Mouse (Mus musculus): ENCODE results near the gene Fam167b. TPM values are rescaled to one million over a fixed set of nuclear protein-coding genes. Genes with fewer than 3 reads are reported as not detected.

The Fam167b gene
- 0.36 TPM for polyA plus RNA-seq (2017; shearing (Covaris generic))

DNA sequence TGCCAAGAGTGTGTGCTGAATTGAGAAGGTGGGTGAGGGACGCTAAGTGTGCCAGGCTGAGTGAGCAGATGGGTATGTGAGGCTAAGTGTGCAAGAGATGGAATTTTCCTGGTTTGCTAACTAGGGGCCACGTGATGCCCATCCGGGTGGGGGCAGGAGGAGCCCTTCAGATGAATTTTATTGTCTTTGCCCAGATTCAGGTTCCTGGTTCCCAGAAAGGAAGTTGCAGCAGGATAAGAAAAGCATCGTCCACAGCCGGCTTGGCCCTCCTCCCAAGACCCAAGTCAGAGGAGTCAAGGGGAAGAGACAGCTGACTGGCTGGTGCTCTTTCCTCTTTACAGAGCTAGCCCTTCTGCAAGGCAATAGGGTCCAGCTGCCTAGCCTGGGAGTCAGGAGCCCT is at the start of gene Fam167b:
Gene Fam167b (minus strand): TSS at position 84 of the 400 bp plus-strand sequence.

DNA sequence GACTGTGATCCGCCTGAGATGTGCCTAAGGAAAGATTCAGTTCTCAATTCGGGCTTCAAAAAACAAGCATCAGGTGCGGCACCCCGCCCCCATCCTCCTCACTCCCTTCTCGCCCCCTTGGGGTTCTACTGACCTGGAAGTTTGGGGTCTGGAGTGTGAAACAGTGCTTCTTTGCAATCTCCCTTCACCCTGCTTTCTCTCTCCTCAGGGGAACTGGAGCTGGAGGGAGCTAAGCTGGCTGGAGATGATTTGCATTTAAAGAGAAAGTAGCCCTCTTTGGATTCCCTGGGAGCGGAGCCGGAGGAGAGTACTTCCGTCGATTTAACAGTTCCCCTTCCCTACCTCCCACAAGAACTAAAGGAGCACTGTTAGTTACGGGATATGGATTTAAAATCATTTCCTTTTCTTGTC is 45.3 kb upstream of the Fam167b start, which contains the start of gene Ccdc28b:
Gene Ccdc28b (minus strand): TSS at position 267 of the 411 bp plus-strand sequence.

DNA sequence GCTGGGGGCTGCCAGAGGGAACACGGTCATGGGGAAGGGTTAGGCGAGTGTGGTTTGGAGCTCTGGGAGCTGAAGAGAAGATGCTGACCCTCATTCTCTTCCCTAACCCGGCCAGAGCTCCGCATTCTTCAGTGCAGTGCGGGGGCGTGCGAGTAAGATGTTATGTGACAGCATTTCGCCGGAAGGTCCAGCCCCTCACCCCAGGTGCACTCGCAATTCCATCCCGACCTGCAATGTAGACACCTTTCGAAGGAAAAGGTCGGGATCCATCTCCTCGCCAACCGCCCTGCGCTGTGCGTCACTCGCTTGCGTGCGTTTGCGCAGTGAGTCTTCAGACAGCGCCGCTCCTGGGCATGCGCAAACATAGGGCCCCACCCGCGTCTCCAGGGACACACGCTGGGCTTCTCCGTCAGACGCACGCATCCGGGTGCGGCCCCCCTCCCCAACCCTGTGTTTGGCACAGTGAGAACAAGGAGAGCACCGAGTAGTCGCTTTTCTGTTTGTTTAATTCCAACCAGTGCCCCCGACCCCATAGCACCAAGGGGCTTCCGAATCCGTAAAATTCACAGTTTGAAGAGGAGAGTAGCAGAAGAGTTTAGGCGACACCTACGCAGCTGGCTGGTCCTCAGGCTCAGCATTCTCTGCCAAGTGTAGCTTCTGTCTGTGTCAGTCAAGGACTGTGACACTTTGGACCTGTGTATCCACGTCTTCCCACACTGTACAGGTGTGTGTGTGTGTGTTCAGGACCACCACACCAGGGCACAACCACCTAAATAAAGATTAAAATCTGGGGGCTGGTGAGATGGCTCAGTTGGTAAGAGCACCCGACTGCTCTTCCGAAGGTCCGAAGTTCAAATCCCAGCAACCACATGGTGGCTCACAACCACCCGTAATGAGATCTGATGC is 40.7 kb upstream of the Fam167b start, which contains the start of gene Iqcc:
Gene Iqcc (minus strand): TSS at position 314 of the 906 bp plus-strand sequence.

DNA sequence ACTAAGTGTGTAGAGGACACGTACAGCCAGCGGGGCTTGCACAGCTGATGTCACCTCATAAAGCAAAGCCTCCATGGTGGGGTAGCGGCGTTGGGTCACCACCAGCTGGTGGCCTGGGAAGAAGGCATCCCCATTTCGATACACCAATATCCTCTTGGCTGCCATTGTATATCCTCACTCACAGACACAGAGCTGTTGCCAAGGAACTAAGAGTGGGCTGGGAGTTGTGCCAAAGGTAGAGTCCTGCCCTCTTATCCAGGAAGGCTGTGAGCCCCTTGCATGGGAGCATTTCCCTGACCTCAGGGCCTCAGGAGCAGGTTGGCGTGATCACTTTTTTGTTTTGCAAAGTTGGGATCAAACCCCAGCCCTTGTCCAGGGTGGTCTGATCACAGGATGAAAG is 35.7 kb upstream of the Fam167b start, which contains the start of gene Dcdc2b:
Gene Dcdc2b (minus strand): TSS at position 165 of the 400 bp plus-strand sequence.

DNA sequence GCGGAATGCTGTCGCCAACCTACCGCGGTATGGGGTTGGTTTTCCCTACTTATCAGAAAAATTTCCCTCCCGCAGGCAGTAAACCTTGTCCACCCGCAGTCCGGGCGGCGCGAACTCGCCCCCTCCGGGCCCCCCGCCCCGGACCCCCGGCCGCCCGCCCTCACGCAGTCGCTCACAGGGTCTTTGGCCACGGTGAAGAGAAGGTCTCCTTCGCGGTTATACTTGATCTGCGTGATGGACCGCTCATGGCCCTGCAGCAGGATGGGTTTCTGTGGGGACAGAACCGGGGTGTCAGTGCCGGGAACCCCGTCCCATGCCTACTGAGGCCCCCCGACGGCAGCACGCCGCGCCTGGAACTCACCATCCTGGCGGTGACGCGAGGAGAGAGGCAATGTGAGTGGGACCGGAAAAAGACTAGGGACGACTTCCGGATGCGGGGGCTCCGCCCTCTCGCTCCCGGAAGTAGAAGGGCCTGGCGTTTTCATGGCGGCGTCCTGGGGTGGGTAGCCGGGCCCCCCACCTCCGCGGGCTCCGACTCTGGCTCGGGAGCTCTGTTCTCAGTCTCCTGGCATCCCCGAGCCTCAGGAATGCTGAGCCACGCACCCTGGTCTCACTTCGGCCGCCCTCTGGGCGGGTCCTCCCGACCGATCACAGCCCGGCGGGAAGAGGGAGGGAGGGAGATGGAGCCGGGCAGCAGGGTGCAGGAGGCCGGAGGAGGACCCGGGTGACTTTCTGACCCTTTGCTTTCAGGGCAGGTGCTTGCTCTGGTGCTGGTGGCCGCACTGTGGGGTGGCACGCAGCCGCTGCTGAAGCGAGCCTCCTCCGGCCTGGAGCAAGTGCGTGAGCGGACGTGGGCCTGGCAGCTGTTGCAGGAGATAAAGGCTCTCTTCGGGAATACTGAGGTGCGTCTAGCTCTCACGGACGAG is 22.1 kb upstream of the Fam167b start, which contains the start of the genes Eif3i and Tmem234:
Gene Eif3i (minus strand): TSS at position 416 of the 926 bp plus-strand sequence.
Gene Tmem234 (plus strand): TSS at position 436 of the 926 bp plus-strand sequence.

DNA sequence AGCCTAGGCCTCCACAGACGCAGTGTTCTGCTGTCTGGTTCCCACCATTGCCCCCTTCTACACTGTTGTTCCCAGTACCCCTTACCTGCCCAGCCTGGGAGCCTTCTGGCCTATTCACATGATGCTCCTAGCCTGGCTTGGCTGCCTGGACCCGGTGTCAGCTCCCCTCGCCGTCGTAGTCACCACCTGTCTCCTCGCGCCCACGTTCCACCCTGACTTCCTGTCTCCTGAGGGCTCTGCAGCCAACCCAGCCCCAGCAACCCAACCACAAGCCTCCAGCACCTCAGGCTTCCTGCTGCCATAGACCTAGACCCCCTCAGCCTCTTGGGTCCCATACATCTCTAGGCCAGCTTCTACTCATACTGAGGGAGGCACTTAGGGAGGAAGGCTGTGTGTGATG is 4.9 kb downstream of the Fam167b start, which contains the start of gene Lck:
Gene Lck (minus strand): TSS at position 212 of the 400 bp plus-strand sequence.

DNA sequence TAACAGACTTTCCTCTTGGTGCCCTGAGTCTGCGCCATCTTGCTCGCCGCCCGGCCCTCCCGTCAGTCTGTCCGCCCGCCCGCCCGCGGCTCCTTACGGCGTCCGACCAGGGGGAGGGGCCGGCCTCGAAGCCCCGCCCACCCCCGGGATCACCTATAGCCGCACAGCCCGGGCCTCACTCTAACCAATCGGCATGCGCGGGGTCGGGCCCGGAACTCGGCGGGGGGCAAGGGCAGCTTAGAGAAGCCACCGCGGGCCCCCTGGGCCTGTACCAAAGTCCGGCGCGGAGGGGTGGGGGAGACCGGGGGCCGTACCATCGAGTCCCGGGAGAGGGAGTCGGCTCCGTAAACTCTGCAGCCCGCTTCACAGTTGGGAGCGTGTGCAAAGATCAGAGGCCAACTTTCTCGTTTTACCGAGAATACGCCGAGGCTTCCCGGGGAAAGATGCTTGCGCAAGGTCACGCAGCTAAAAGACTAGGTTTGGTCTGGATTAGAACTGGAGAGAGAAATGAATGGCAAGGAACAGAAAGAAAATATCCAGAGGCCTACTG is 35.7 kb downstream of the Fam167b start, which contains the start of gene Hdac1:
Gene Hdac1 (minus strand): TSS at position 122 of the 550 bp plus-strand sequence.

Other genes with a start within 250 kb of the Fam167b start
- 328 TPM for gene Rbbp4, start 243.2 kb downstream of the Fam167b start, polyA plus RNA-seq (2017; shearing (Covaris generic))
- gene Zbtb8os, start 242.9 kb downstream of the Fam167b start, polyA plus RNA-seq (2017; shearing (Covaris generic)): 66.5 TPM
- gene Zbtb8a, start 200.4 kb downstream of the Fam167b start, polyA plus RNA-seq (2017; shearing (Covaris generic)): 9.9 TPM
- 0.36 TPM for gene Zbtb8b, start 137.7 kb downstream of the Fam167b start, polyA plus RNA-seq (2017; shearing (Covaris generic))
- 34.0 TPM for gene Bsdc1, start 117.0 kb downstream of the Fam167b start, polyA plus RNA-seq (2017; shearing (Covaris generic))
- gene Tssk3, start 87.5 kb downstream of the Fam167b start, polyA plus RNA-seq (2017; shearing (Covaris generic)): not detected
- not detected for gene Fam229a, start 87.4 kb downstream of the Fam167b start, polyA plus RNA-seq (2017; shearing (Covaris generic))
- gene Marcksl1, start 65.0 kb downstream of the Fam167b start, polyA plus RNA-seq (2017; shearing (Covaris generic)): 33.6 TPM
- 329 TPM for gene Hdac1, start 35.8 kb downstream of the Fam167b start, polyA plus RNA-seq (2017; shearing (Covaris generic))
- gene Lck, start 4.9 kb downstream of the Fam167b start, polyA plus RNA-seq (2017; shearing (Covaris generic)): 1,521 TPM
- 163 TPM for gene Eif3i, start 22.1 kb upstream of the Fam167b start, polyA plus RNA-seq (2017; shearing (Covaris generic))
- gene Tmem234, start 22.1 kb upstream of the Fam167b start, polyA plus RNA-seq (2017; shearing (Covaris generic)): 227 TPM
- gene Dcdc2b, start 35.7 kb upstream of the Fam167b start, polyA plus RNA-seq (2017; shearing (Covaris generic)): 7.7 TPM
- 41.4 TPM for gene Iqcc, start 40.5 kb upstream of the Fam167b start, polyA plus RNA-seq (2017; shearing (Covaris generic))
- 22.7 TPM for gene Ccdc28b, start 45.4 kb upstream of the Fam167b start, polyA plus RNA-seq (2017; shearing (Covaris generic))
- 66.2 TPM for gene Txlna, start 62.5 kb upstream of the Fam167b start, polyA plus RNA-seq (2017; shearing (Covaris generic))
- gene Kpna6, start 94.2 kb upstream of the Fam167b start, polyA plus RNA-seq (2017; shearing (Covaris generic)): 19.5 TPM
- 19.5 TPM for gene Tmem39b, start 118.3 kb upstream of the Fam167b start, polyA plus RNA-seq (2017; shearing (Covaris generic))
- 181 TPM for gene Khdrbs1, start 163.8 kb upstream of the Fam167b start, polyA plus RNA-seq (2017; shearing (Covaris generic))
- gene Ptp4a2, start 232.7 kb upstream of the Fam167b start, polyA plus RNA-seq (2017; shearing (Covaris generic)): 443 TPM

Measured in CD4-positive, CD25-positive, alpha-beta regulatory T cell (primary cell).